Mouse (Mus musculus): ENCODE results near the gene Dna2. TPM values are rescaled to one million over a fixed set of nuclear protein-coding genes. Genes with fewer than 3 reads are reported as not detected.
"Not testable (repeated sequence)": the region's sequence is repeated elsewhere in the genome, so short reads cannot be mapped to it uniquely, and the experiment has no call there.

The Dna2 gene
- 6.9 TPM in 2 replicates for polyA plus RNA-seq (2012; rRNA removed)

- Histone ChIP-seq H3K4me1 (ENCODE audit: control insufficient read depth, insufficient read depth, low read length) (no peaks in the 10 kb centered on the region), H3K4me3 (ENCODE audit: insufficient read depth, low read depth, low read length) (peak within 1 kb of the TSS; percentile 79), H3K36me3 (ENCODE audit: control insufficient read depth, insufficient read depth, low read length) (peaks cover 2% of the 10 kb centered on the region), H3K27ac (ENCODE audit: insufficient read depth, low read depth, low read length) (peak within 1 kb of the TSS; percentile 63), H3K27me3 (replicated peaks; ENCODE audit: control insufficient read depth, insufficient read depth, low read length) (no peaks in the 10 kb centered on the region)
- peak; percentile 83 for DNase-seq
- WGBS, result under 1% methylated on average over 67 of the region's 68 CpGs
- no peak for TF ChIP-seq POLR2A (IDR thresholded peaks at IDR 0.05; ENCODE audit: low read depth, low read length)
- TF ChIP-seq CTCF (conservative IDR thresholded peaks at IDR 0.05; ENCODE audit: insufficient read depth, insufficient read length, low read depth, low read length), result peak; percentile 22; the same call in 1 of the 2 replicates
Measured at GRCm38 (mm10) chr10:62946738-62947471, at the start of gene Dna2. TSS of gene Dna2 (plus strand) at chr10:62947026.

- TF ChIP-seq POLR2A (IDR thresholded peaks at IDR 0.05; ENCODE audit: low read depth, low read length) (no peak), CTCF (conservative IDR thresholded peaks at IDR 0.05; ENCODE audit: insufficient read depth, insufficient read length, low read depth, low read length) (no peak)
- Histone ChIP-seq H3K36me3 (ENCODE audit: control insufficient read depth, insufficient read depth, low read length) (no peaks in the 10 kb centered on the region), H3K27ac (ENCODE audit: insufficient read depth, low read depth, low read length) (no peak overlapping the region), H3K4me1 (ENCODE audit: control insufficient read depth, insufficient read depth, low read length) (no peaks in the 10 kb centered on the region), H3K27me3 (replicated peaks; ENCODE audit: control insufficient read depth, insufficient read depth, low read length) (no peaks in the 10 kb centered on the region), H3K4me3 (ENCODE audit: insufficient read depth, low read depth, low read length) (no peak overlapping the region)
- WGBS, result 98% methylated on average over 3 of the region's 3 CpGs
- DNase-seq, result no peak
Measured at GRCm38 (mm10) chr10:62897437-62897836, 49.4 kb upstream of the Dna2 start.

GRCm38 (mm10) chr10:62898061-62898460 is 48.8 kb upstream of the Dna2 start:
- Histone ChIP-seq H3K4me1 (ENCODE audit: control insufficient read depth, insufficient read depth, low read length) (no peaks in the 10 kb centered on the region), H3K4me3 (ENCODE audit: insufficient read depth, low read depth, low read length) (no peak overlapping the region), H3K36me3 (ENCODE audit: control insufficient read depth, insufficient read depth, low read length) (no peaks in the 10 kb centered on the region), H3K27me3 (replicated peaks; ENCODE audit: control insufficient read depth, insufficient read depth, low read length) (no peaks in the 10 kb centered on the region), H3K27ac (ENCODE audit: insufficient read depth, low read depth, low read length) (no peak overlapping the region)
- 84% methylated on average over 2 of the region's 2 CpGs for WGBS
- TF ChIP-seq POLR2A (IDR thresholded peaks at IDR 0.05; ENCODE audit: low read depth, low read length) (no peak), CTCF (conservative IDR thresholded peaks at IDR 0.05; ENCODE audit: insufficient read depth, insufficient read length, low read depth, low read length) (no peak)
- DNase-seq, result no peak

- H3K27me3 ChIP-seq (replicated peaks; ENCODE audit: control insufficient read depth, insufficient read depth, low read length), result no peaks in the 10 kb centered on the region
- 98% methylated on average over 4 of the region's 4 CpGs for WGBS
- H3K27ac ChIP-seq (ENCODE audit: insufficient read depth, low read depth, low read length), result no peak overlapping the region
- H3K4me3 ChIP-seq (ENCODE audit: insufficient read depth, low read depth, low read length), result no peak overlapping the region
- TF ChIP-seq CTCF (conservative IDR thresholded peaks at IDR 0.05; ENCODE audit: insufficient read depth, insufficient read length, low read depth, low read length) (no peak), POLR2A (IDR thresholded peaks at IDR 0.05; ENCODE audit: low read depth, low read length) (no peak)
- DNase-seq, result no peak
- no peaks in the 10 kb centered on the region for H3K4me1 ChIP-seq (ENCODE audit: control insufficient read depth, insufficient read depth, low read length)
- H3K36me3 ChIP-seq (ENCODE audit: control insufficient read depth, insufficient read depth, low read length), result no peaks in the 10 kb centered on the region
Measured at GRCm38 (mm10) chr10:62900144-62900543, 46.7 kb upstream of the Dna2 start.

- WGBS, result 51% methylated on average over 8 of the region's 8 CpGs
- Histone ChIP-seq H3K27ac (ENCODE audit: insufficient read depth, low read depth, low read length) (no peak overlapping the region), H3K36me3 (ENCODE audit: control insufficient read depth, insufficient read depth, low read length) (no peaks in the 10 kb centered on the region), H3K27me3 (replicated peaks; ENCODE audit: control insufficient read depth, insufficient read depth, low read length) (no peaks in the 10 kb centered on the region), H3K4me1 (ENCODE audit: control insufficient read depth, insufficient read depth, low read length) (no peaks in the 10 kb centered on the region), H3K4me3 (ENCODE audit: insufficient read depth, low read depth, low read length) (no peak overlapping the region)
- no peak for DNase-seq
- TF ChIP-seq POLR2A (IDR thresholded peaks at IDR 0.05; ENCODE audit: low read depth, low read length) (no peak), CTCF (conservative IDR thresholded peaks at IDR 0.05; ENCODE audit: insufficient read depth, insufficient read length, low read depth, low read length) (no peak)
Measured at GRCm38 (mm10) chr10:62901826-62902225, 45.0 kb upstream of the Dna2 start.

- no peak overlapping the region for H3K27ac ChIP-seq (ENCODE audit: insufficient read depth, low read depth, low read length)
- peak; percentile 20 for DNase-seq
- TF ChIP-seq CTCF (conservative IDR thresholded peaks at IDR 0.05; ENCODE audit: insufficient read depth, insufficient read length, low read depth, low read length), result no peak
- no peak for TF ChIP-seq POLR2A (IDR thresholded peaks at IDR 0.05; ENCODE audit: low read depth, low read length)
- no peaks in the 10 kb centered on the region for H3K27me3 ChIP-seq (replicated peaks; ENCODE audit: control insufficient read depth, insufficient read depth, low read length)
- H3K36me3 ChIP-seq (ENCODE audit: control insufficient read depth, insufficient read depth, low read length), result no peaks in the 10 kb centered on the region
- H3K4me1 ChIP-seq (ENCODE audit: control insufficient read depth, insufficient read depth, low read length), result no peaks in the 10 kb centered on the region
- H3K4me3 ChIP-seq (ENCODE audit: insufficient read depth, low read depth, low read length), result no peak overlapping the region
- WGBS, result 35% methylated on average over 1 of the region's 1 CpGs
Measured at GRCm38 (mm10) chr10:62902829-62903228, 44.0 kb upstream of the Dna2 start.

- 82% methylated on average over 7 of the region's 7 CpGs for WGBS
- H3K4me3 ChIP-seq (ENCODE audit: insufficient read depth, low read depth, low read length), result no peak overlapping the region
- DNase-seq, result no peak
Measured at GRCm38 (mm10) chr10:62906336-62906735, 40.5 kb upstream of the Dna2 start.

GRCm38 (mm10) chr10:62908896-62909295 is 37.9 kb upstream of the Dna2 start, which contains the start of gene Tet1:
TSS of gene Tet1 (minus strand) at chr10:62908996.
- not testable (repeated sequence) for H3K36me3 ChIP-seq (ENCODE audit: control insufficient read depth, insufficient read depth, low read length); H3K4me3 ChIP-seq (ENCODE audit: insufficient read depth, low read depth, low read length); H3K27me3 ChIP-seq (replicated peaks; ENCODE audit: control insufficient read depth, insufficient read depth, low read length); DNase-seq; H3K27ac ChIP-seq (ENCODE audit: insufficient read depth, low read depth, low read length); H3K4me1 ChIP-seq (ENCODE audit: control insufficient read depth, insufficient read depth, low read length)
- no CpG with 5 or more reads among the region's 1 CpGs for WGBS

More at GRCm38 (mm10) chr10:62906336-62906735, 40.5 kb upstream of the Dna2 start:
- no peaks in the 10 kb centered on the region for H3K27me3 ChIP-seq (replicated peaks; ENCODE audit: control insufficient read depth, insufficient read depth, low read length)
- TF ChIP-seq CTCF (conservative IDR thresholded peaks at IDR 0.05; ENCODE audit: insufficient read depth, insufficient read length, low read depth, low read length) (no peak), POLR2A (IDR thresholded peaks at IDR 0.05; ENCODE audit: low read depth, low read length) (no peak)
- H3K4me1 ChIP-seq (ENCODE audit: control insufficient read depth, insufficient read depth, low read length), result no peaks in the 10 kb centered on the region
- no peaks in the 10 kb centered on the region for H3K36me3 ChIP-seq (ENCODE audit: control insufficient read depth, insufficient read depth, low read length)
- no peak overlapping the region for H3K27ac ChIP-seq (ENCODE audit: insufficient read depth, low read depth, low read length)
